In the genomic region with DNA sequence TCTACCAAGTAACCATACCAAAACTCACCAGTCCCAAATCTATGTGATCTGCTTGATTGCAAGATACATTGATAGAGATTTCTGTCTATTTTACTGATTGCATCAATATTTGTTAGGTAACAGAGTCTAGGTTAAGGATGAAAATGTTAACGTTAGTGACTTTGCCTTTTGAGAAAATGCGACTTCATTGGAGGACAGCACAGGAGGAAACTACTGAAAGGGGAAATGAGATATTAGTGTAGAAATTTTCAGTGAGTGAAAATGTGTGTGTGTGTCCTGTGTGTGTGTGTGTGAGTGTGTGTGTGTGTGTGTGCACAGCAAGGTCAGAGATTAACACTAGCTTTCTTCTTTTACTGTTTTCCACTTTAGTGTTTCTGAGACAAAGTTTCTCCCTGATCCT, we compare ENCODE assay signal across 27 mouse cellular contexts. TPM values are rescaled to one million over a fixed set of nuclear protein-coding genes. Genes with fewer than 3 reads are reported as not detected.
DNase-seq lines count a peak whose midpoint lies in the region; ATAC-seq lines count a peak whose summit lies in the region.
"Had no signal": no experiment of that assay in that cellular context is flagged by ENCODE, and none has a peak within 500 bp of the region (broad histone marks: within the 10 kb centered on the region; RNA-seq: fewer than 3 reads in every experiment).

No protein-coding gene starts in this region.

- DNase-seq in splenic B cell, adult 2 months (ENCODE audit: low read depth, low spot score) = peak; percentile 3
- no peak for DNase-seq in gastrocnemius, postnatal 25 days
- no peak for DNase-seq in kidney, postnatal 14 days
- no peak for DNase-seq in retina, postnatal 1 day
- DNase-seq: adrenal gland, adult 8-10 months; adrenal gland, postnatal 14 days; adrenal gland, postnatal 36 days; cerebellum, adult 11 months; cerebellum, adult 18-20 months; cerebellum, adult 8-10 months; cerebellum, adult 9-11 months; cerebellum, postnatal 14 days; cerebellum, postnatal 36 days; embryo, embryonic 11 days had no signal

- H3K36me3 ChIP-seq in splenic B cell, adult 2 months (ENCODE audit: control insufficient read depth, insufficient read depth, low read length, poor library complexity, severe bottlenecking) = no peaks in the 10 kb centered on the region
- H3K36me3 ChIP-seq: embryonic facial prominence, embryonic 13.5 days; embryonic facial prominence, embryonic 15.5 days; forebrain, embryonic 10.5 days; forebrain, embryonic 12.5 days; G1E had no signal

- H3K27me3 ChIP-seq in splenic B cell, adult 2 months (ENCODE audit: control insufficient read depth, insufficient read depth, low read length, poor library complexity, severe bottlenecking) = no peaks in the 10 kb centered on the region
- H3K27me3 ChIP-seq: embryonic facial prominence, embryonic 13.5 days; embryonic facial prominence, embryonic 15.5 days; forebrain, embryonic 12.5 days; Patski had no signal

- ATAC-seq in granulocyte monocyte progenitor cell, adult 5-6 weeks (replicated peaks; ENCODE audit: poor library complexity, severe bottlenecking) = peak; percentile 58
- ATAC-seq in megakaryocyte progenitor cell, adult 5-6 weeks (replicated peaks; ENCODE audit: poor library complexity) = peak; percentile 45
- ATAC-seq: activated CD4-positive, CD25-positive, alpha-beta regulatory T cell, adult 4 months; CD4-positive, CD25-positive, alpha-beta regulatory T cell, adult 4 months; forebrain, embryonic 14.5 days; forebrain, embryonic 16.5 days; Patski had no signal

RNA-seq across cellular contexts. Expression of a gene that starts 29.8 kb away (rescaled TPM):
- not detected in 2 replicates for total RNA-seq in granulocyte monocyte progenitor cell, adult 5-6 weeks (2014; fragmentation: Nextera tagmentation)
- not detected in 2 replicates for total RNA-seq in granulocyte monocyte progenitor cell, adult 5-6 weeks (2017)
- total RNA-seq in megakaryocyte progenitor cell, adult 5-6 weeks (2015) = not detected in 2 replicates
- total RNA-seq in megakaryocyte progenitor cell, adult 5-6 weeks (2017) = not detected in 2 replicates
- 1 to 10 TPM; 1.5 to 2.4 TPM for total RNA-seq in gastrocnemius, postnatal 25 days (2021)
- total RNA-seq: CH12.LX had no signal
